Mouse (Mus musculus): ENCODE data around the gene 2210010C04Rik.

- no peak for TF ChIP-seq CTCF (IDR thresholded peaks at IDR 0.05; ENCODE audit: low read depth, low read length)
- TF ChIP-seq POLR2A (IDR thresholded peaks at IDR 0.05; ENCODE audit: borderline replicate concordance, low read depth, low read length) = no peak
Measured at GRCm38 (mm10) chr6:41057653-41058052, 22.3 kb upstream of the 2210010C04Rik start.

Measured in bone marrow macrophage, adult 2 months (primary cell).